Mouse (Mus musculus) kidney, adult 2 months (tissue): ENCODE data around the gene Ptpn4. TPM values are rescaled to one million over a fixed set of nuclear protein-coding genes. Genes with fewer than 3 reads are reported as not detected.

Experiments used
- DNase-seq: peaks from one replicate; pipeline ENCODE4 v3.0.0; 2021
- H3K27ac ChIP-seq: fragments of 200-500 bp; 2 replicates; pipeline ENCODE4 v1.5.1; 2012; ENCODE audit warnings: low read depth, low read length, control low read depth, inconsistent platforms; ENCODE audit not compliant: insufficient read depth
- H3K27me3 ChIP-seq: fragments of 200-500 bp; replicated peaks from 2 replicates; pipeline ENCODE4 v1.6.1; 2012; ENCODE audit warnings: mild to moderate bottlenecking, moderate library complexity, low read length, inconsistent platforms; ENCODE audit not compliant: control insufficient read depth, insufficient read depth
- H3K36me3 ChIP-seq: fragments of 200-500 bp; 2 replicates; pipeline ENCODE4 v1.6.1; 2012; ENCODE audit warnings: mild to moderate bottlenecking, moderate library complexity, low read length, inconsistent platforms; ENCODE audit not compliant: control insufficient read depth, insufficient read depth
- H3K4me1 ChIP-seq: fragments of 200-500 bp; 2 replicates; pipeline ENCODE4 v1.6.1; 2011; ENCODE audit warnings: low read length; ENCODE audit not compliant: control insufficient read depth, insufficient read depth
- H3K4me3 ChIP-seq: fragments of 200-500 bp; 2 replicates; pipeline ENCODE4 v1.5.1; 2011; ENCODE audit warnings: mild to moderate bottlenecking, low read depth, low read length, control low read depth; ENCODE audit not compliant: insufficient read depth
- CTCF ChIP-seq: fragments of 200-500 bp; conservative IDR thresholded peaks from 2 replicates; pipeline ENCODE4 v1.5.1; 2011; ENCODE audit warnings: low read depth, mild to moderate bottlenecking, control low read depth, low read length, moderate library complexity, mixed read lengths; ENCODE audit not compliant: insufficient read depth, insufficient read length
- POLR2A ChIP-seq: fragments of 200-500 bp; IDR thresholded peaks from one replicate; pipeline ENCODE4 v1.6.1; 2011; ENCODE audit warnings: low read depth, low read length, control low read depth
- WGBS: fragments of 180-500 bp; shearing (Covaris S2); methylation state at CpG from one replicate; pipeline ENCODE4 v1.1.7; 2018; 5-methylcytosine and 5-hydroxymethylcytosine counted together
- polyA plus RNA-seq: library from polyadenylated mRNA; depleted of rRNA; stranded (reverse); fragments of >200 nt; gene quantifications from 2 replicates; pipeline ENCODE4 v1.2.3, GENCODE M21; 2012

The Ptpn4 gene
- polyA plus RNA-seq, 1 experiment = 3.6 TPM

DNA sequence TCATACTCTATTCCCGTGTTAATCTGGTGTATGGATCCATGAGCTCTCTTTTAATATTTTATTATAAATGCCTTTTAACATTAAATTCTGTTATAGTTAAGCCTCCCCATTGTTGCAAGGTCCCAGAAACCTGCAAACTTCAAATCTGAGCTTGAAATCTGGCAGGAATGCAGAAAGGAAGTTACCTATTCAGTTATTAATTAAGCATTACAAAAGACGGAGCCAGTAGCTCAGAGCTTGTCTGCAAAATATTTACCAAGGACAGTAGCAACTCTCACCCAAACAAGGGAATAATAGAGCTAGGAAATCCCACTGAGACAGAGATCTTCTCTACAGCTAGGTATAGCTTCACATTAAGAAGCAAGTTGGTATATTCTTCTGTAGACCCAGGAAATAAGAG lies 106.2 kb downstream of the Ptpn4 start:
- Histone ChIP-seq H3K36me3 (no peaks in the 10 kb centered on the region), H3K27ac (no peak overlapping the region), H3K4me3 (no peak overlapping the region), H3K27me3 (no peaks in the 10 kb centered on the region), H3K4me1 (no peaks in the 10 kb centered on the region)
- WGBS = 40% methylated on average over 2 of the region's 2 CpGs
- TF ChIP-seq POLR2A (no peak), CTCF (no peak)
- DNase-seq = peak; percentile 67

DNA sequence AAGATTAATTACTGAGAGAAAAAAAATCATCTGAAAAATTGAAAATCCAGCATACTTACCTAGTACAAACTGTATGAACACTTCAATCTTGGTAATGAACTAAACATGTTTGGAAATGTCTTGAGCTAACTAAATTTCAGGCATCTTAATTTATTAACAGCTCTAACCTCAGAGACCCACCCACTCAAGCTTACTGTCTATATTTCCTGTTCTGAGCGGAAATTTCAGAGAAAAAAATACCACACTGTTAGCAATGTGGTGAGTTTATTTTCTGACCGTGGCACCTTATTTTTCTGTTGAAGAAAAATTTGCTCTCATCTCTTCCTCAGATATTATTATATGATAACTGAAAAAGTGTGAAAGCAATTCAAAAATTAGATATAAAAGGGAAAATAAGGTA lies 124.4 kb downstream of the Ptpn4 start:
- TF ChIP-seq POLR2A (no peak), CTCF (no peak)
- H3K27me3 ChIP-seq = no peaks in the 10 kb centered on the region
- WGBS = 67% methylated on average over 2 of the region's 2 CpGs

DNA sequence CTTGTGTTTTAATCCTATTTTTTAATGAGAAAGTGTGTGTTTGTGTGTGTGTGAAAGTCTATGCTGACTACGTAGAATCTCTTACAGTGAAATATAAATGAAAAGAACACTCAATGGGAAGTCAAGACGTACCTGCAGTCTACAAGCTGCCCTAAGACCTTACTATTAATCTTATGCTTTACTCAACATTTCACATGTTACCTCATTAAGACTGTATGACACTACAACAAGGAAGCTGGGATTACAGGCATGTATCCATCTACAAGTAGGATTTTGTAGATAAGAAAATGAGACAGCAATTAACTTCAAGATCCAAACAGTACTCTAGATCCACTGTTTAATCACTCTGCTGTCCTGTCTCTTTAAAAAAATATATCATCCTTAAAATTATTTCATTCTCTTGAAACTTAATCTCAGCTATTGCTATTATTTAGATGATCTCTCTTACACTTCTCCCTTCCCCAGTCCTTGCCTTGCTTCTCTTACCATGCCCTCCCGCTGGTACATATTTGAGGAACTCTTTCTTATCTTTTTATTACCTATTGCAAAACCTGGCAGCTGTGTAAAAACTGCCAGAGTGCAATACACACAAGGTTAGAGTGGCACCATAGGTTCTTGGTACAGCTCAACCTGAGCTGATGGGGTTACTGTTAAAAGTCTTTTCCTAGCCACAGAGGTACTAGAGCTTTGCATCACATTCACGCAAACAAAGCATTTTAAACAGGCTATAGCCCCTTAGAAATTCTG lies 130.8 kb downstream of the Ptpn4 start:
- DNase-seq = no peak
- no peaks in the 10 kb centered on the region for H3K4me1 ChIP-seq
- no peak overlapping the region for H3K27ac ChIP-seq
- TF ChIP-seq POLR2A (no peak), CTCF (no peak)
- WGBS = 97% methylated on average over 4 of the region's 4 CpGs
- H3K36me3 ChIP-seq = peaks cover 1% of the 10 kb centered on the region; the same call in 1 of the 2 replicates
- no peak overlapping the region for H3K4me3 ChIP-seq
- no peaks in the 10 kb centered on the region for H3K27me3 ChIP-seq

More for the DNA sequence above, 124.4 kb downstream of the Ptpn4 start:
- H3K4me3 ChIP-seq = no peak overlapping the region
- H3K27ac ChIP-seq = no peak overlapping the region
- no peak for DNase-seq
- H3K4me1 ChIP-seq = no peaks in the 10 kb centered on the region
- H3K36me3 ChIP-seq = no peaks in the 10 kb centered on the region

DNA sequence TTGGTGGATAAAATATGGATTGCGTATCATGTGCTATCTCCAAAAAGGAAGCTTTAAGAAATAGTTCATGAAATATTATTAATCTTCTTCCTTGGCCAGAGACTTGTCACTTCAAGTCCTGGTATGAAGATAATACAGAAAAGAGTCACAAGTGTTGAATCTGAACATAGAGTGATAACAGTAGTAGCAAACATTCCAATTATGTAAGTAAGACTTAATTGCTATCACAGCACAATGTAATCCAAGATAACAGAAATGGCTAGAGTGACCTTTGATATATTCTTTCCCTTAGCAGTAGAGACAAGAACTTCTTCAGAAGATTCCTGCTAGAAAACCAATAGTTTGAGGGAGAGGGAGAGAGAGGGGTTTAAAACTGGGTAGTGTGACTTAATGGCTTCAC lies 140.6 kb downstream of the Ptpn4 start:
- DNase-seq = no peak
- H3K4me1 ChIP-seq = no peaks in the 10 kb centered on the region
- no peak overlapping the region for H3K4me3 ChIP-seq
- no peaks in the 10 kb centered on the region; the same call in 1 of the 2 replicates for H3K36me3 ChIP-seq
- TF ChIP-seq CTCF (no peak), POLR2A (no peak)
- H3K27me3 ChIP-seq = no peaks in the 10 kb centered on the region
- no peak overlapping the region for H3K27ac ChIP-seq
- 96% methylated on average over 1 of the region's 1 CpGs for WGBS

DNA sequence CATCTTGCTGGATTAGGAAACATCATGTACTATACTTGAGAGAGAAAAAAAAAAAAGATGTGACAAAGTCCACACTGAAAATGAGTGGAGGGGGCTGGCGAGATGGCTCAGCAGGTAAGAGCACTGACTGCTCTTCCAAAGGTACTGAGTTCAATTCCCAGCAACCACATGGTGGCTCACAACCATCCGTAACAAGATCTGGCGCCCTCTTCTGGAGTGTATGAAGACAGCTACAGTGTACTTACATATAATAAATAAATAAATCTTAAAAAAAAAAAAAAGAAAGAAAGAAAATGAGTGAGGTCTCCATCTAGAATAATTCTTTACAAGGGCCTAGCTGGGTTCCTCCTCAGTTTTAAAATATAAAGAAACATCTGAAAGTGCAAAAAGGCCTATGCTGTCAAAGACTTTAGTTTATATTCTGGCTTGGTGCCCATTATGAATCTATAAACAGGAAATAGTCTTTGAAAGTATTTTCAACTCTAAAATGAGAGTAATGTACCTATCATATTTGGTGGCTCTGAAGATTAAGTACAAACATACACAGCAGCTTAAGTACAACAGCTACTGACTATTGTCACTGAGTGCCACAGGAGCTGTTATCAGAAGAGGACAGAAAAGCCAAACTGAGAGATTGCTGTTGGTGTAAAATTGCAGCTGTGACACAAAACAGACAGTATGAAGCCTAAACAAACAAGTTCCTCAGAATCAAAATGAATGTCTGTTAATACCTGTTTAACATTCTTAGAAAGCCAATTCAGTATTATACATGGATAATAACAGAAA lies 151.4 kb downstream of the Ptpn4 start:
- 96% methylated on average over 3 of the region's 3 CpGs for WGBS
- no peak overlapping the region for H3K27ac ChIP-seq
- H3K36me3 ChIP-seq = no peaks in the 10 kb centered on the region; the same call in 1 of the 2 replicates
- H3K4me1 ChIP-seq = no peaks in the 10 kb centered on the region
- no peaks in the 10 kb centered on the region for H3K27me3 ChIP-seq
- no peak for TF ChIP-seq POLR2A
- no peak for TF ChIP-seq CTCF
- no peak for DNase-seq
- no peak overlapping the region for H3K4me3 ChIP-seq

DNA sequence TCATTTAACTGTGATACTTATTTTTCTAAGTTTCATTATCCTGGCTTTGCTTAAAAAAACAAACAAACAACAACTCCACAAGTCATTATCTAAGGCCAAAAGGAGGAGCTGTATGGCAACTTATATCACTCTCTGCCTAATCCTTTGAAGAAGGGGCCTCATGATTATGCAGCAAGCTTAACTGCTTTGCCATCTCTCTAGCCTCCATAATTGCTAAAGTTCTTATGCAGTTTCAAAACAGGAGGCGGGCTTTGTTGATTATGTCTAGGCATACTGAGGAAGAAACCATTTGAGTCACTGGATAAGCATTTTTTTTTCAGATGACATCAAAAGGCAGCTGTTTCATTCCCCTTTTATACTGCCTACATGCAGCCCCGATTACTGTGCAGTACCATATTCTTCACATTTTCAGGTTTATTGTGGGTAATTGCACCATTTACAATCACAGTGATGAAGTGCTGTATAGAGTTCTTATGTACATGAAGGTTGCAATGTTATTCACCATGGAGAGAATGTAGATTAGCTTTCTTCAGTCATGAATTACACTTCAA lies 155.7 kb downstream of the Ptpn4 start:
- no peak for TF ChIP-seq CTCF
- no peak for TF ChIP-seq POLR2A
- no peaks in the 10 kb centered on the region for H3K4me1 ChIP-seq
- H3K27me3 ChIP-seq = no peaks in the 10 kb centered on the region
- no peaks in the 10 kb centered on the region; the same call in 1 of the 2 replicates for H3K36me3 ChIP-seq
- no peak overlapping the region for H3K27ac ChIP-seq
- no peak overlapping the region for H3K4me3 ChIP-seq
- WGBS = 81% methylated on average over 2 of the region's 2 CpGs
- DNase-seq = no peak

DNA sequence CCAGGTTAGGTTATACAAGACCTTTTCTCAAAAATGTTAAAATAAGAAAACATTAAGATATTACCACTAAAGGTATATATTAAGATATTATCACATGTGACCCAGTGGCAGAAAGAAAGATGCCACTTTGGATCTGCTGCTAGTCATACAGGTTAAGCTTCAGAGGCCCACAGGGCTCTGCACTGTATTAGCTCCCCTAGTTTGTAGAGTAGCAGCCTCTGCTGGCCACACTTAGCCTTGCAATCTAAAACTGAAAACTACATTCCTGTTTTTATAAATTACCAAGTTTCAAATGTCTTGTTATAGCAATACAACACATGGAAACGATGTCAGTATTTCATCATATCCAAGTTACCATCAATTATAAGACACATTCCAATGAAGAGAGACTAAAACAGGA lies 162.4 kb downstream of the Ptpn4 start:
- H3K4me3 ChIP-seq = no peak overlapping the region
- H3K27me3 ChIP-seq = no peaks in the 10 kb centered on the region; the same call in 1 of the 2 replicates
- H3K36me3 ChIP-seq = no peaks in the 10 kb centered on the region
- TF ChIP-seq POLR2A (no peak), CTCF (peak; percentile 74)
- 48% methylated on average over 1 of the region's 1 CpGs for WGBS
- peak; percentile 56 for DNase-seq
- no peaks in the 10 kb centered on the region for H3K4me1 ChIP-seq
- no peak overlapping the region for H3K27ac ChIP-seq
